Mouse (Mus musculus) forebrain, embryonic 14.5 days (tissue): ENCODE data around the gene Tbpl1. TPM values are rescaled to one million over a fixed set of nuclear protein-coding genes. Genes with fewer than 3 reads are reported as not detected.
A peak's percentile ranks its signal among the peaks of the same experiment; 100 is the strongest.

Source experiments
- ATAC-seq: fragments of 200-750 bp; cut with Nextera tagmentation; 2 replicates; pipeline ENCODE4 v1.8.0; 2017; ENCODE audit warnings: mild to moderate bottlenecking, moderate library complexity
- DNase-seq: peaks from one replicate; pipeline ENCODE4 v3.0.0-alpha.2; 2015; ENCODE audit warnings: low spot score
- H3K27ac ChIP-seq: fragments of 300-500 bp; sonication (generic); 2 replicates; pipeline ENCODE4 v1.5.1; 2014; ENCODE audit warnings: low read depth, mild to moderate bottlenecking, control low read depth, low read length, moderate library complexity
- H3K27me3 ChIP-seq: fragments of 300-500 bp; sonication (generic); replicated peaks from 2 replicates; pipeline ENCODE4 v1.6.1; 2014; ENCODE audit warnings: low read length, control low read depth, mixed read lengths; ENCODE audit not compliant: control insufficient read depth, insufficient read depth
- H3K36me3 ChIP-seq: fragments of 300-500 bp; sonication (generic); 2 replicates; pipeline ENCODE4 v1.6.1; 2014; ENCODE audit warnings: low read length, control low read depth; ENCODE audit not compliant: control insufficient read depth, insufficient read depth
- H3K4me1 ChIP-seq: fragments of 300-500 bp; sonication (generic); 2 replicates; pipeline ENCODE4 v1.6.1; 2014; ENCODE audit warnings: antibody characterized with exemption, low read length, control low read depth; ENCODE audit not compliant: control insufficient read depth, insufficient read depth
- H3K4me2 ChIP-seq: fragments of 300-500 bp; sonication (generic); 2 replicates; pipeline ENCODE4 v1.6.1; 2014; ENCODE audit warnings: mild to moderate bottlenecking, control low read depth, low read length
- H3K4me3 ChIP-seq: fragments of 300-500 bp; sonication (generic); 2 replicates; pipeline ENCODE4 v1.5.1; 2014; ENCODE audit warnings: low read depth, low read length, control low read depth
- H3K9ac ChIP-seq: fragments of 300-500 bp; sonication (generic); 2 replicates; pipeline ENCODE4 v1.6.1; 2014; ENCODE audit warnings: mild to moderate bottlenecking, low read length, control low read depth, moderate library complexity
- H3K9me3 ChIP-seq: fragments of 300-500 bp; sonication (generic); replicated peaks from 2 replicates; pipeline ENCODE4 v1.6.1; 2016; ENCODE audit warnings: low read length, control low read depth, mixed read lengths; ENCODE audit not compliant: control insufficient read depth
- WGBS: fragments of 180-500 bp; shearing (Covaris S2); extraction: QIAGEN DNeasy Blood & Tissue Kit; methylation state at CpG from one replicate; pipeline ENCODE4 v1.1.7; 2014; 5-methylcytosine and 5-hydroxymethylcytosine counted together
- polyA plus RNA-seq: library from polyadenylated mRNA; unstranded; fragments of >200 nt; fragmentation: Nextera tagmentation; extraction: Ambion mirVana; gene quantifications from 2 replicates; pipeline ENCODE4 v1.2.1, GENCODE M21; 2014

Tbpl1 gene
- polyA plus RNA-seq, 1 experiment from 2014 or later, result 108 TPM

- no peaks in the 10 kb centered on the region for H3K9me3 ChIP-seq
- 96% methylated on average over 9 of the region's 9 CpGs for WGBS
- no peak overlapping the region for H3K9ac ChIP-seq
- no peaks in the 10 kb centered on the region for H3K4me1 ChIP-seq
- H3K27me3 ChIP-seq, result no peaks in the 10 kb centered on the region
- ATAC-seq, result no peak
- H3K27ac ChIP-seq, result no peak overlapping the region; the same call in 1 of the 2 replicates
- no peak for DNase-seq
- H3K4me2 ChIP-seq, result no peak overlapping the region
- no peak overlapping the region for H3K4me3 ChIP-seq
- peaks cover 29% of the 10 kb centered on the region for H3K36me3 ChIP-seq
Measured at GRCm38 (mm10) chr10:22700773-22701172, 31.0 kb downstream of the Tbpl1 start.

- Histone ChIP-seq H3K4me2 (no peak overlapping the region), H3K9me3 (no peaks in the 10 kb centered on the region), H3K9ac (no peak overlapping the region), H3K4me1 (no peaks in the 10 kb centered on the region), H3K27ac (no peak overlapping the region), H3K36me3 (peaks cover 21% of the 10 kb centered on the region), H3K27me3 (no peaks in the 10 kb centered on the region), H3K4me3 (no peak overlapping the region)
- no peak for ATAC-seq
- DNase-seq, result no peak
- 73% methylated on average over 19 of the region's 19 CpGs for WGBS
Measured at GRCm38 (mm10) chr10:22699487-22700335, 32.0 kb downstream of the Tbpl1 start.

- WGBS, result 95% methylated on average over 9 of the region's 9 CpGs
- 0 out of 2 replicates have a peak, but pooled peaks have one; percentile 32 for ATAC-seq
- DNase-seq, result no peak
Measured at GRCm38 (mm10) chr10:22698158-22698953, 33.4 kb downstream of the Tbpl1 start.

GRCm38 (mm10) chr10:22696864-22697263 is 34.9 kb downstream of the Tbpl1 start:
- ATAC-seq (no peak), DNase-seq (no peak)
- Histone ChIP-seq H3K4me1 (no peaks in the 10 kb centered on the region), H3K9ac (no peak overlapping the region), H3K27me3 (no peaks in the 10 kb centered on the region), H3K4me3 (no peak overlapping the region), H3K27ac (no peak overlapping the region), H3K9me3 (no peaks in the 10 kb centered on the region), H3K36me3 (peaks cover 8% of the 10 kb centered on the region; the same call in 1 of the 2 replicates), H3K4me2 (no peak overlapping the region)
- WGBS, result 86% methylated on average over 7 of the region's 7 CpGs

More at GRCm38 (mm10) chr10:22698158-22698953, 33.4 kb downstream of the Tbpl1 start:
- Histone ChIP-seq H3K9me3 (no peaks in the 10 kb centered on the region), H3K9ac (no peak overlapping the region), H3K4me2 (no peak overlapping the region), H3K27ac (no peak overlapping the region), H3K4me1 (no peaks in the 10 kb centered on the region), H3K4me3 (no peak overlapping the region), H3K27me3 (no peaks in the 10 kb centered on the region), H3K36me3 (peaks cover 13% of the 10 kb centered on the region)

GRCm38 (mm10) chr10:22696236-22696635 is 35.5 kb downstream of the Tbpl1 start:
- Histone ChIP-seq H3K4me2 (no peak overlapping the region), H3K36me3 (peaks cover 8% of the 10 kb centered on the region; the same call in 1 of the 2 replicates), H3K9me3 (no peaks in the 10 kb centered on the region), H3K4me1 (no peaks in the 10 kb centered on the region), H3K27me3 (no peaks in the 10 kb centered on the region), H3K4me3 (no peak overlapping the region), H3K9ac (no peak overlapping the region), H3K27ac (no peak overlapping the region)
- DNase-seq (no peak), ATAC-seq (no peak)
- WGBS, result 90% methylated on average over 9 of the region's 9 CpGs

GRCm38 (mm10) chr10:22675848-22676630 is 55.7 kb downstream of the Tbpl1 start:
- Histone ChIP-seq H3K4me1 (no peaks in the 10 kb centered on the region), H3K27me3 (no peaks in the 10 kb centered on the region), H3K27ac (no peak overlapping the region), H3K9ac (no peak overlapping the region), H3K36me3 (no peaks in the 10 kb centered on the region), H3K9me3 (no peaks in the 10 kb centered on the region; the same call in 1 of the 2 replicates), H3K4me2 (no peak overlapping the region), H3K4me3 (no peak overlapping the region)
- ATAC-seq, result no peak
- no peak for DNase-seq
- 72% methylated on average over 13 of the region's 13 CpGs for WGBS

GRCm38 (mm10) chr10:22674176-22674575 is 57.6 kb downstream of the Tbpl1 start:
- Histone ChIP-seq H3K36me3 (no peaks in the 10 kb centered on the region), H3K9ac (no peak overlapping the region), H3K9me3 (no peaks in the 10 kb centered on the region; the same call in 1 of the 2 replicates), H3K4me3 (no peak overlapping the region), H3K27ac (no peak overlapping the region), H3K27me3 (no peaks in the 10 kb centered on the region), H3K4me1 (no peaks in the 10 kb centered on the region), H3K4me2 (no peak overlapping the region)
- 91% methylated on average over 8 of the region's 8 CpGs for WGBS
- DNase-seq (no peak), ATAC-seq (no peak)

GRCm38 (mm10) chr10:22668509-22668908 is 63.2 kb downstream of the Tbpl1 start:
- 94% methylated on average over 13 of the region's 13 CpGs for WGBS
- Histone ChIP-seq H3K9me3 (no peaks in the 10 kb centered on the region), H3K9ac (no peak overlapping the region), H3K4me3 (no peak overlapping the region), H3K4me1 (no peaks in the 10 kb centered on the region), H3K27me3 (no peaks in the 10 kb centered on the region), H3K4me2 (no peak overlapping the region), H3K36me3 (no peaks in the 10 kb centered on the region), H3K27ac (no peak overlapping the region)
- no peak for ATAC-seq
- DNase-seq, result no peak
